Mouse (Mus musculus) lung, postnatal 0 days (tissue): ENCODE data around the gene Hpse2. TPM values are rescaled to one million over a fixed set of nuclear protein-coding genes. Genes with fewer than 3 reads are reported as not detected.
"Not testable (repeated sequence)": the region's sequence is repeated elsewhere in the genome, so short reads cannot be mapped to it uniquely, and the experiment has no call there.

Source experiments
- ATAC-seq: fragments of 200-750 bp; cut with Nextera tagmentation; 2 replicates; pipeline ENCODE4 v1.8.0; 2017; ENCODE audit warnings: moderate library complexity
- DNase-seq: peaks from one replicate; pipeline ENCODE4 v3.0.0-alpha.2; 2016; ENCODE audit warnings: low spot score
- H3K27ac ChIP-seq: fragments of 300-500 bp; sonication (generic); 2 replicates; pipeline ENCODE4 v1.5.1; 2014; ENCODE audit warnings: antibody characterized with exemption, mild to moderate bottlenecking, low read length, mixed read lengths
- H3K27me3 ChIP-seq: fragments of 300-500 bp; sonication (generic); replicated peaks from 2 replicates; pipeline ENCODE4 v1.6.1; 2014; ENCODE audit warnings: low read length, mixed read lengths; ENCODE audit not compliant: insufficient read depth
- H3K36me3 ChIP-seq: fragments of 300-500 bp; sonication (generic); 2 replicates; pipeline ENCODE4 v1.6.1; 2014; ENCODE audit warnings: low read length, mixed read lengths; ENCODE audit not compliant: insufficient read depth
- H3K4me1 ChIP-seq: fragments of 300-500 bp; sonication (generic); 2 replicates; pipeline ENCODE4 v1.6.1; 2014; ENCODE audit warnings: antibody characterized with exemption, low read depth, low read length, mixed read lengths; ENCODE audit not compliant: insufficient read depth
- H3K4me2 ChIP-seq: fragments of 300-500 bp; sonication (generic); replicated peaks from 2 replicates; pipeline ENCODE4 v1.6.1; 2014; ENCODE audit warnings: low read depth, mild to moderate bottlenecking, low read length, moderate library complexity, mixed read lengths
- H3K4me3 ChIP-seq: fragments of 300-500 bp; sonication (generic); 2 replicates; pipeline ENCODE4 v1.5.1; 2014; ENCODE audit warnings: low read depth, low read length
- H3K9ac ChIP-seq: fragments of 300-500 bp; sonication (generic); replicated peaks from 2 replicates; pipeline ENCODE4 v1.6.1; 2014; ENCODE audit warnings: low read depth, mild to moderate bottlenecking
- H3K9me3 ChIP-seq: fragments of 300-500 bp; sonication (generic); 2 replicates; pipeline ENCODE4 v1.6.1; 2016; ENCODE audit warnings: low read length, mixed read lengths
- CTCF ChIP-seq: IDR thresholded peaks from 2 replicates; pipeline ENCODE4 v1.5.1; 2016; ENCODE audit warnings: antibody characterized with exemption, mild to moderate bottlenecking
- EP300 ChIP-seq: IDR thresholded peaks from 2 replicates; pipeline ENCODE4 v1.6.1; 2016; ENCODE audit warnings: antibody characterized with exemption, mild to moderate bottlenecking, control low read depth
- WGBS: fragments of 180-500 bp; shearing (Covaris S2); extraction: QIAGEN DNeasy Blood & Tissue Kit; methylation state at CpG from one replicate; pipeline ENCODE4 v1.1.7; 2014; 5-methylcytosine and 5-hydroxymethylcytosine counted together
- polyA plus RNA-seq: library from polyadenylated mRNA; unstranded; fragments of >200 nt; fragmentation: Nextera tagmentation; extraction: Ambion mirVana; gene quantifications from 2 replicates; pipeline ENCODE4 v1.2.1, GENCODE M21; 2015

The Hpse2 gene
- polyA plus RNA-seq, 1 experiment from 2014 or later: 0.64 TPM

- H3K27me3 ChIP-seq: no peaks in the 10 kb centered on the region
- 83% methylated on average over 3 of the region's 3 CpGs for WGBS
- TF ChIP-seq EP300: no peak
- no peak for TF ChIP-seq CTCF
- no peak overlapping the region for H3K9ac ChIP-seq
- H3K4me3 ChIP-seq: no peak overlapping the region
- H3K27ac ChIP-seq: no peak overlapping the region
- ATAC-seq (no peak), DNase-seq (no peak)
- H3K9me3 ChIP-seq: no peaks in the 10 kb centered on the region
- H3K4me2 ChIP-seq: no peak overlapping the region
- H3K4me1 ChIP-seq: no peaks in the 10 kb centered on the region
- H3K36me3 ChIP-seq: no peaks in the 10 kb centered on the region
These were observed 29.3 kb downstream of the Hpse2 start for GRCm38 (mm10) chr19:43358830-43359229.

GRCm38 (mm10) chr19:43311125-43311524 lies 77.0 kb downstream of the Hpse2 start:
- TF ChIP-seq EP300 (no peak), CTCF (peak; percentile 72)
- Histone ChIP-seq H3K4me1 (no peaks in the 10 kb centered on the region), H3K27me3 (no peaks in the 10 kb centered on the region), H3K9ac (no peak overlapping the region), H3K4me3 (no peak overlapping the region), H3K27ac (no peak overlapping the region), H3K9me3 (no peaks in the 10 kb centered on the region), H3K4me2 (no peak overlapping the region), H3K36me3 (no peaks in the 10 kb centered on the region)
- peak; percentile 65 for DNase-seq
- no peak for ATAC-seq

- H3K27ac ChIP-seq: no peak overlapping the region
- no peaks in the 10 kb centered on the region for H3K4me1 ChIP-seq
- no peak overlapping the region for H3K4me2 ChIP-seq
- DNase-seq (no peak), ATAC-seq (no peak)
- no peaks in the 10 kb centered on the region for H3K9me3 ChIP-seq
- H3K4me3 ChIP-seq: no peak overlapping the region
- no peaks in the 10 kb centered on the region for H3K27me3 ChIP-seq
- H3K36me3 ChIP-seq: no peaks in the 10 kb centered on the region
- no peak overlapping the region for H3K9ac ChIP-seq
- TF ChIP-seq EP300: no peak
- peak; percentile 40 for TF ChIP-seq CTCF
These were observed 81.4 kb downstream of the Hpse2 start for GRCm38 (mm10) chr19:43306756-43307155.

GRCm38 (mm10) chr19:43281336-43281735 lies 106.8 kb downstream of the Hpse2 start:
- not testable (repeated sequence) for H3K27me3 ChIP-seq, H3K9ac ChIP-seq, ATAC-seq, H3K27ac ChIP-seq, H3K4me2 ChIP-seq, DNase-seq, H3K36me3 ChIP-seq, H3K9me3 ChIP-seq, H3K4me3 ChIP-seq, H3K4me1 ChIP-seq
- 92% methylated on average over 1 of the region's 1 CpGs for WGBS

- ATAC-seq (no peak), DNase-seq (no peak)
These were observed 144.2 kb downstream of the Hpse2 start for GRCm38 (mm10) chr19:43243993-43244392.

GRCm38 (mm10) chr19:43231711-43232110 lies 156.4 kb downstream of the Hpse2 start:
- ATAC-seq (no peak), DNase-seq (no peak)
- no peak overlapping the region for H3K9ac ChIP-seq
- H3K4me2 ChIP-seq: no peak overlapping the region
- no peak overlapping the region for H3K4me3 ChIP-seq
- H3K9me3 ChIP-seq: no peaks in the 10 kb centered on the region
- WGBS: 63% methylated on average over 3 of the region's 3 CpGs
- no peaks in the 10 kb centered on the region for H3K36me3 ChIP-seq
- TF ChIP-seq EP300: no peak
- no peak for TF ChIP-seq CTCF
- H3K27ac ChIP-seq: no peak overlapping the region
- H3K27me3 ChIP-seq: no peaks in the 10 kb centered on the region
- H3K4me1 ChIP-seq: no peaks in the 10 kb centered on the region

More at GRCm38 (mm10) chr19:43243993-43244392, 144.2 kb downstream of the Hpse2 start:
- Histone ChIP-seq H3K4me3 (no peak overlapping the region), H3K9me3 (no peaks in the 10 kb centered on the region), H3K4me2 (no peak overlapping the region), H3K27ac (no peak overlapping the region), H3K9ac (no peak overlapping the region), H3K36me3 (no peaks in the 10 kb centered on the region), H3K4me1 (no peaks in the 10 kb centered on the region), H3K27me3 (no peaks in the 10 kb centered on the region)
- TF ChIP-seq CTCF (no peak), EP300 (no peak)
- WGBS: 69% methylated on average over 4 of the region's 4 CpGs

GRCm38 (mm10) chr19:43193562-43193961 lies 194.6 kb downstream of the Hpse2 start:
- no peak overlapping the region for H3K4me3 ChIP-seq
- H3K27me3 ChIP-seq: no peaks in the 10 kb centered on the region
- H3K36me3 ChIP-seq: no peaks in the 10 kb centered on the region
- no peak for TF ChIP-seq EP300
- 38% methylated on average over 3 of the region's 3 CpGs for WGBS
- no peak overlapping the region for H3K27ac ChIP-seq
- no peaks in the 10 kb centered on the region for H3K9me3 ChIP-seq
- ATAC-seq (no peak), DNase-seq (peak; percentile 25)
- H3K9ac ChIP-seq: no peak overlapping the region
- no peak overlapping the region for H3K4me2 ChIP-seq
- no peaks in the 10 kb centered on the region for H3K4me1 ChIP-seq
